Mouse (Mus musculus) thymus, postnatal 14 days (tissue): ENCODE data around the gene Prss35.
A peak's percentile ranks its signal among the peaks of the same experiment; 100 is the strongest.

ENCODE experiments used
- DNase-seq: peaks from one replicate; pipeline ENCODE4 v3.0.0; 2021

Prss35 gene

GRCm38 (mm10) chr9:86742959-86743911 is at the start of gene Prss35:
TSS of gene Prss35 (plus strand) at chr9:86743649.
- DNase-seq, result no peak

GRCm38 (mm10) chr9:86693935-86694334 is 49.5 kb upstream of the Prss35 start:
- DNase-seq, result no peak

- DNase-seq, result no peak
Observed at GRCm38 (mm10) chr9:86694644-86695043, 48.8 kb upstream of the Prss35 start.

- DNase-seq, result peak; percentile 13
Observed at GRCm38 (mm10) chr9:86695199-86695817, 48.1 kb upstream of the Prss35 start.

GRCm38 (mm10) chr9:86695818-86696261 is 47.6 kb upstream of the Prss35 start, which contains the start of gene Me1:
TSS of gene Me1 (minus strand) at chr9:86695953.
- DNase-seq, result peak; percentile 9

- DNase-seq, result no peak
Observed at GRCm38 (mm10) chr9:86701264-86701663, 42.2 kb upstream of the Prss35 start.

- DNase-seq, result no peak
Observed at GRCm38 (mm10) chr9:86701844-86702243, 41.6 kb upstream of the Prss35 start.

GRCm38 (mm10) chr9:86707431-86707830 is 36.0 kb upstream of the Prss35 start:
- DNase-seq, result no peak

GRCm38 (mm10) chr9:86708921-86709320 is 34.5 kb upstream of the Prss35 start:
- no peak for DNase-seq

GRCm38 (mm10) chr9:86710091-86710634 is 33.3 kb upstream of the Prss35 start:
- no peak for DNase-seq

- no peak for DNase-seq
Observed at GRCm38 (mm10) chr9:86712648-86713047, 30.8 kb upstream of the Prss35 start.

GRCm38 (mm10) chr9:86714089-86714488 is 29.4 kb upstream of the Prss35 start:
- no peak for DNase-seq

- no peak for DNase-seq
Observed at GRCm38 (mm10) chr9:86716540-86716939, 26.9 kb upstream of the Prss35 start.

GRCm38 (mm10) chr9:86717119-86717518 is 26.3 kb upstream of the Prss35 start:
- DNase-seq, result no peak

GRCm38 (mm10) chr9:86720227-86720626 is 23.2 kb upstream of the Prss35 start:
- no peak for DNase-seq

GRCm38 (mm10) chr9:86720794-86721193 is 22.7 kb upstream of the Prss35 start:
- DNase-seq, result no peak

GRCm38 (mm10) chr9:86725066-86725465 is 18.4 kb upstream of the Prss35 start:
- DNase-seq, result no peak

GRCm38 (mm10) chr9:86725604-86726380 is 17.7 kb upstream of the Prss35 start:
- DNase-seq, result no peak

GRCm38 (mm10) chr9:86726381-86726720 is 17.1 kb upstream of the Prss35 start:
- DNase-seq, result no peak

GRCm38 (mm10) chr9:86728214-86728814 is 15.1 kb upstream of the Prss35 start:
- DNase-seq, result no peak

GRCm38 (mm10) chr9:86729084-86729483 is 14.4 kb upstream of the Prss35 start:
- DNase-seq, result no peak

GRCm38 (mm10) chr9:86729811-86730210 is 13.6 kb upstream of the Prss35 start:
- DNase-seq, result no peak

- no peak for DNase-seq
Observed at GRCm38 (mm10) chr9:86734357-86734756, 9.1 kb upstream of the Prss35 start.
